In the genomic region with DNA sequence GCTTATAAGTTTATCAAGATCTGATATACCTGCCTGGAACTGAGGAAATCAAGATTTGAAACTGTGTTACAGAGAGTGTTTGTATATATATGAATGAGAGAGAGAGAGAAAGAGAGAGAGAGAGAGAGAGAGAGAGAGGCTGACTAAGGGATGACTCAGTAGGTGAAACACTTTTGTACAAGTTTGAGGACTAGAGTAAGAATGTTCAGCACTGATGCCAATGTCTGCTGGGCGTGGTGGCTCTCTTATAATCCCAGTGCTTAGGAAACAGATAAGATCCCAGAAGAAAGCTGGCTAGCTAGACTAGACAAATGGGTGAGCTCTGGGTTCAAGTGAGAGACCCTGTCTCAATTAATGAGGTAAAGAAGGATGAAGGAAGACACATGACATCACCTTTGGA, we compare ENCODE assay signal across 23 mouse cellular contexts.
"Had no signal": no experiment of that assay in that cellular context is flagged by ENCODE, and none has a peak within 500 bp of the region (broad histone marks: within the 10 kb centered on the region; RNA-seq: fewer than 3 reads in every experiment).

No protein-coding gene starts in this region.

- H3K27me3 ChIP-seq: lung, embryonic 15.5 days; midbrain, embryonic 12.5 days; neural tube, embryonic 13.5 days; neural tube, embryonic 15.5 days had no signal

- H3K36me3 ChIP-seq: liver, embryonic 15.5 days; lung, embryonic 15.5 days; midbrain, embryonic 10.5 days; midbrain, embryonic 12.5 days; neural tube, embryonic 13.5 days; neural tube, embryonic 15.5 days had no signal

- H3K9ac ChIP-seq: liver, embryonic 15.5 days; liver, postnatal 0 days; lung, embryonic 15.5 days; midbrain, embryonic 12.5 days; neural tube, embryonic 13.5 days; neural tube, embryonic 15.5 days had no signal

- H3K4me2 ChIP-seq: liver, embryonic 15.5 days; lung, embryonic 15.5 days; midbrain, embryonic 12.5 days; neural tube, embryonic 13.5 days; neural tube, embryonic 15.5 days had no signal

- H3K27ac ChIP-seq: liver, embryonic 15.5 days; lung, embryonic 15.5 days; macrophage; midbrain, embryonic 10.5 days; midbrain, embryonic 12.5 days; neural tube, embryonic 13.5 days; neural tube, embryonic 15.5 days had no signal

- DNase-seq: liver, postnatal 0 days; lung, adult 2 months; lung, postnatal 14 days; lung, postnatal 36 days; midbrain, embryonic 14.5 days; retina, postnatal 1 day; right cerebral cortex, adult 18-20 months; right cerebral cortex, postnatal 25 days; right cerebral cortex, postnatal 4 days; spleen, adult 18-20 months; thymus, adult 18-20 months; thymus, postnatal 25 days; thymus, postnatal 4 days had no signal

- ATAC-seq: liver, postnatal 0 days; lung, postnatal 0 days; midbrain, embryonic 16.5 days had no signal

- H3K4me1 ChIP-seq: midbrain, embryonic 10.5 days; midbrain, embryonic 12.5 days; neural tube, embryonic 13.5 days had no signal

- H3K4me3 ChIP-seq: liver, embryonic 15.5 days; lung, embryonic 15.5 days; midbrain, embryonic 10.5 days; midbrain, embryonic 12.5 days; myocyte; neural tube, embryonic 13.5 days; neural tube, embryonic 15.5 days had no signal

- H3K9me3 ChIP-seq: liver, embryonic 15.5 days; lung, embryonic 15.5 days; midbrain, embryonic 10.5 days; midbrain, embryonic 12.5 days; neural tube, embryonic 13.5 days; neural tube, embryonic 15.5 days had no signal
